Mouse (Mus musculus) intestine, embryonic 16.5 days (tissue): Measurements from ENCODE around the gene Tbcel. TPM values are rescaled to one million over a fixed set of nuclear protein-coding genes. Genes with fewer than 3 reads are reported as not detected.
A peak's percentile ranks its signal among the peaks of the same experiment; 100 is the strongest.

Source experiments
- ATAC-seq: fragments of 200-750 bp; cut with Nextera tagmentation; 2 replicates; pipeline ENCODE4 v1.8.0; 2017; ENCODE audit warnings: moderate TSS enrichment, moderate library complexity
- H3K27ac ChIP-seq: fragments of 300-500 bp; sonication (generic); 2 replicates; pipeline ENCODE4 v1.5.1; 2014; ENCODE audit warnings: mild to moderate bottlenecking, low read length
- H3K27me3 ChIP-seq: fragments of 300-500 bp; sonication (generic); replicated peaks from 2 replicates; pipeline ENCODE4 v1.6.1; 2014; ENCODE audit warnings: low read length, control low read depth, mixed read lengths; ENCODE audit not compliant: control insufficient read depth, insufficient read depth
- H3K36me3 ChIP-seq: fragments of 300-500 bp; sonication (generic); 2 replicates; pipeline ENCODE4 v1.6.1; 2014; ENCODE audit warnings: low read length, control low read depth; ENCODE audit not compliant: control insufficient read depth, insufficient read depth
- H3K4me1 ChIP-seq: fragments of 300-500 bp; sonication (generic); 2 replicates; pipeline ENCODE4 v1.6.1; 2014; ENCODE audit warnings: low read length, control low read depth, mixed read lengths; ENCODE audit not compliant: control insufficient read depth, insufficient read depth
- H3K4me2 ChIP-seq: fragments of 300-500 bp; sonication (generic); 2 replicates; pipeline ENCODE4 v1.6.1; 2014; ENCODE audit warnings: low read depth, low read length, control low read depth
- H3K4me3 ChIP-seq: fragments of 300-500 bp; sonication (generic); 2 replicates; pipeline ENCODE4 v1.5.1; 2014; ENCODE audit warnings: mild to moderate bottlenecking, low read length
- H3K9ac ChIP-seq: fragments of 300-500 bp; sonication (generic); 2 replicates; pipeline ENCODE4 v1.6.1; 2014; ENCODE audit warnings: low read depth, low read length
- H3K9me3 ChIP-seq: fragments of 300-500 bp; sonication (generic); 2 replicates; pipeline ENCODE4 v1.6.1; 2016; ENCODE audit warnings: low read length, control low read depth; ENCODE audit not compliant: control insufficient read depth
- WGBS: fragments of 180-500 bp; shearing (Covaris S2); extraction: QIAGEN DNeasy Blood & Tissue Kit; methylation state at CpG from one replicate; pipeline ENCODE4 v1.1.7; 2014; 5-methylcytosine and 5-hydroxymethylcytosine counted together
- polyA plus RNA-seq: library from polyadenylated mRNA; unstranded; fragments of >200 nt; fragmentation: Nextera tagmentation; extraction: Ambion mirVana; gene quantifications from 2 replicates; pipeline ENCODE4 v1.2.1, GENCODE M21; 2015

The Tbcel gene
- polyA plus RNA-seq, 1 experiment from 2014 or later = 5.1 TPM

DNA sequence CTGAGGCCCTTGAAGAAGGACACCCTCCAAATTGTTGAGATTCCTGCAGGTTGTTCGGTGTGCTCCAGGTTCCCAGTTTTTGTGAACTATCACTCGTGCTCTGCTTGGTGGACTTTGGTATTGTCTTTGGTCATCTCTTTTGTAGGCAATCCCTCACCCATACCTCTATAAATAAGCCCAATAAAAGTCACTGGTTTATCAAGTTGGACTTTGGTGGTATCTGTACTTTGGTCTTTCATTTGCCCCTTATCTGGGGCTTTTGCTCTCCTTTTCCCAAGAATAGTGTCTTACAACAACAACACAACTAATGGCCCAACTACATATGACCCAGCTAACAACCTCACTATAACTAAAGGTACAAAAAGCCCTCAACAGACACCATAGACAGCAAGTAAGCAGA, 66.4 kb downstream of the Tbcel start:
- peaks cover 8% of the 10 kb centered on the region; the same call in 1 of the 2 replicates for H3K36me3 ChIP-seq

DNA sequence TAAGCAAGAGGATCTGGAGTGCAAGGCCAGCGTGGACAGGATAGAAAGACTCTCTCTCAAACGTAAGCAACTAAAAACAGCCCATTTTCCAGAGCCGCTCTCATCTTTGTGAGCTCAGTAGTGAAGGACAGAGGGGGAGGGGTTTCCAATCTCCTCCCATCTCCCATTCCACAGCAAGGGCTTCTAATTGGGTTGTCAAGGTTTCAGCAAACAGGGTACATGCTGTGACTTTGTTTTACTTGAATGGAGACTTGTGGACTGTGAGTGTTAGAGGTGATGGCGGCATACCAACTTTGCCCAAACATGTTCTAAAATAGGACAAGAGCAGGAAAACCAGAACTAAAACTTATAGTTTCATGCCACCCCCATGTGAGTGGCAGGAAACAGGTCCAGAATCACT, 68.2 kb downstream of the Tbcel start:
- Histone ChIP-seq H3K4me3 (no peak overlapping the region), H3K27ac (no peak overlapping the region), H3K9me3 (no peaks in the 10 kb centered on the region), H3K9ac (no peak overlapping the region), H3K36me3 (peaks cover 6% of the 10 kb centered on the region; the same call in 1 of the 2 replicates), H3K4me2 (no peak overlapping the region), H3K4me1 (no peaks in the 10 kb centered on the region), H3K27me3 (no peaks in the 10 kb centered on the region)
- ATAC-seq = no peak
- 75% methylated on average over 4 of the region's 4 CpGs for WGBS

More for the DNA sequence above, 66.4 kb downstream of the Tbcel start:
- Histone ChIP-seq H3K27ac (peak overlapping the region; percentile 60; the same call in 1 of the 2 replicates), H3K4me2 (no peak overlapping the region), H3K9ac (no peak overlapping the region), H3K4me3 (no peak overlapping the region), H3K27me3 (no peaks in the 10 kb centered on the region), H3K9me3 (no peaks in the 10 kb centered on the region), H3K4me1 (no peaks in the 10 kb centered on the region)
- WGBS = 58% methylated on average over 2 of the region's 2 CpGs
- peak; percentile 87 for ATAC-seq

DNA sequence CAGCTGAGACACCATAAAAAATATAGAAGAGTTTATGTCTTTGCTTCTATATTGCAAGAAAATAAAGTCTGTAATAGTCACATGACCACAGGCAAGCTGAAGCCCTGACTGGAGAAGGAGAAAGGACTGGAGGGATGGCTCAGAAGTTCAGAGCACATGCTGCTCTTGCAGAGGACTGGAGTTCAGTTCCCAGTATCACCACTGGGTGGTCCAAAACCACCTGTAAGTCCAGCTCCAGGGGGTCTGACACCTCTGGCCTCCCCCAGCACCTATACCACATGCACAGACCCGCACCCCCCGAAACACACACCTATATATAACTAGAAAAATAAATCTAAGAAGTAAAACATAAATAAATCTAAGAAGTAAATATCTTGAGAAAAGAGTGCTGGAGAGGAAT, 75.5 kb downstream of the Tbcel start:
- ATAC-seq = no peak
- no peak overlapping the region for H3K4me2 ChIP-seq
- no peaks in the 10 kb centered on the region for H3K27me3 ChIP-seq
- no peak overlapping the region for H3K27ac ChIP-seq
- H3K4me1 ChIP-seq = no peaks in the 10 kb centered on the region
- H3K9ac ChIP-seq = no peak overlapping the region
- H3K36me3 ChIP-seq = no peaks in the 10 kb centered on the region
- 97% methylated on average over 2 of the region's 2 CpGs for WGBS
- H3K9me3 ChIP-seq = no peaks in the 10 kb centered on the region
- H3K4me3 ChIP-seq = no peak overlapping the region

DNA sequence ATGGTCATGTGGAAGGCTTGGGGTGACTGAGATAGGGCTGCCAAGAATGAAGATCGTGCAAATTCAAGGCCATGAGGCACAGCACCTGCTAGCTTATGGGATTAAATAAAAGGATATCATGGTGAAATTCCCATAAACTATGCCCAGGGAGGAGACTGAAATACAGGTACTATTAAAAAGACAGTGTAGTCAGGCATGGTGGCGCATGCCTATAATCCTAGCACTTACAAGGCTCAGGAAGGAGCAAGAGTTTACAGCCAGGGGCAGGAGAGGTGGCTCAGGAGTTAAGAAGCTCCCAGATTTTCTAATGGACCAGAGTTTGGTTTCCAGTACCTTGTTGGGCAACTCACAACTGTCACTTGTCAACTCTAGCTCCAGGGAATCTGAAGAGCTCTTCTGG, 76.0 kb downstream of the Tbcel start:
- Histone ChIP-seq H3K27me3 (no peaks in the 10 kb centered on the region), H3K4me3 (no peak overlapping the region), H3K9me3 (no peaks in the 10 kb centered on the region), H3K27ac (no peak overlapping the region), H3K4me1 (no peaks in the 10 kb centered on the region), H3K36me3 (no peaks in the 10 kb centered on the region), H3K4me2 (no peak overlapping the region), H3K9ac (no peak overlapping the region)
- no peak for ATAC-seq
- 93% methylated on average over 2 of the region's 2 CpGs for WGBS

DNA sequence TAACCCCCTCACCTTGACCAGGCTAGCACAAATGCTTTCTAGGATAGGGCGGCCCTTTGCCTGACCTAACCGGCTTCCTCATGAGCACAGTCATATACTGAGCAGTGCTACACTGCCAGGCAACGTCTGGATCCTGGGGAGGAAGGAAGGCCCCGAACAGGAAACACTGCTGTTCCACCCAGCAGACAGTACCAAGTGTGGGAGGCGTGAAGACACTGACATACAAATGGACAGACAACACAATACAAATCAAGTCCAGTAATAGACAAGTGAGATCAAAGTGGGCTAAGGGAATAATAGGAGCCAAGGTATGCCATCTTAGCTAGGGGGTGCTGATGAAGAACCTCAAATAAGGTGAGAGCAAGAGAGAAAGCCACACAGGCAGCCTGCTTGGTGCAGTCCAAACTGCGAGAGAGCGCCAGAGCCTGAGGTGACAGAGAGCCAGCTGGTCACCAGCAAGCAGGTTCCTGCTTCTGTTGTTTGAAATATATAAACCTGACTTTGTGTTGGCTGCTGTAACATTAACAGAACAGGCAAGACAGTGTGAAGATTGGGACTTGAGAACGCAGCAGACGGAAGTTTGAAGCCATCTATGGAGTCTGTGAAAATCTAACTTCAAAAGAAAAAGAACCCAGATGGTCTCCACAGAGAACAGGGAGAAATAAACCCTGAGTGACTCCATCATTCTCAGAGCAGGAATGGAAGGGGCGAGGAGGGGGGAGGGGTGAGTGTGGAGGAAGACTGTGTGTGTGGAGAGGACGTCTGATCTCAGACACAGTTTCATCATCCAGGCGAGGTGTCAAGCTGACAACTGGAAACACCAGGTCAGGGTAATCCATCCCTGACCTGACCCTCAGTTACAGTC, 79.3 kb downstream of the Tbcel start:
- Histone ChIP-seq H3K27me3 (no peaks in the 10 kb centered on the region), H3K27ac (no peak overlapping the region), H3K36me3 (no peaks in the 10 kb centered on the region), H3K4me3 (no peak overlapping the region), H3K4me1 (no peaks in the 10 kb centered on the region), H3K9me3 (no peaks in the 10 kb centered on the region), H3K9ac (no peak overlapping the region), H3K4me2 (no peak overlapping the region)
- 62% methylated on average over 12 of the region's 12 CpGs for WGBS
- ATAC-seq = peak; percentile 48; the same call in 1 of the 2 replicates

DNA sequence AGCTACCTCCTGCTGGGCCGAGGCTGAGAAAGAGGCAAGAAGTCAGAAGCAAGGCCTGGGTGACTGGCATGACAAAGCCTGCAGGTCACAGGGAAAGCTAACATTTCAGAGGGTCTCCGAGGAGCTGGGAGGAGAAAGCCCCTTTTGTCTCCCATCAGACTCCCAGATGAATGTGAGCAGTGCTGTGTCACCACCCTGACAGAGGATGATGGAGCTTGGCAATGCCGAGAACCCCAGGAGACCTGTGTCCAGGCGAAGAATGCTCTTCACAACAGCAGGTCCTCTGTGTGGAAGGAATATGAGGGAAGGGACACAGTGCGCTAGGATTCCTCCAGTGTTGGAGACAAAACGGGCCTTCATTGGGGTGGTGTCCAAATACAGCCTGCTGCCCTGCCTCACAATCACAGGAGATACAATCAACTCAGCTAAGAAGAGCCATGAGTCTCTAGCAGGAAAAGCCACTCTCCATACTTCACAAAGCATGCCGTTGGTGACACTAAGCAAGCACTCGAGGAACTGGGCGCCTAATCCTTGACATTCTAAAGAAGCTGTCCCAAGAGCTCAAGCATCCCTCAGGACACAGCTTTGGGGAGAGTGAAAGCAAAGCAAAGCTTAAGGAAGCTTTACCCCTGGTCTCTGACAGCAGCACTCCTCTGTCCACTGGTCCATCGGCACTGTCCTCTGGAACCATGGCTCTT, 80.8 kb downstream of the Tbcel start:
- Histone ChIP-seq H3K4me3 (no peak overlapping the region), H3K27me3 (no peaks in the 10 kb centered on the region), H3K9ac (no peak overlapping the region), H3K4me1 (no peaks in the 10 kb centered on the region), H3K27ac (no peak overlapping the region), H3K4me2 (no peak overlapping the region), H3K36me3 (no peaks in the 10 kb centered on the region), H3K9me3 (no peaks in the 10 kb centered on the region)
- 73% methylated on average over 10 of the region's 10 CpGs for WGBS
- ATAC-seq = no peak

DNA sequence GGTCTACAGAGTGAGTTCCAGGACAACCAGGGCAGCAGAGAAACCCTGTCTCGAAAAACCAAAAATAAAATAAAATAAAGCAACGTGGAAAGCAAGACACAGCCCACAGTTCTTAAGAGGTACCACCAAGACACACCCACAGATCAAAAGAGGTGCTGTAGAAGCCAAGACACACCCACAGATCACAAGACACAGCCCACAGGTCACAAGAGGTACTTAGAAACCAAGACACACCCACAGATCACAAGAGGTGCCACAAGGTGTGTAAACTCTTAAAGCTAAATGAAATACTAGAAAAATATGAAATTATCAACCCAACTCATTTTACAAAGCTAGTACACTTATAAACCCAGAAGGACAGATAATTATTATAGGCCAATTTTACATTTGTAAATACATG, 84.0 kb downstream of the Tbcel start:
- H3K4me1 ChIP-seq = no peaks in the 10 kb centered on the region
- peak; percentile 82 for ATAC-seq
- no peaks in the 10 kb centered on the region for H3K36me3 ChIP-seq
- no peak overlapping the region for H3K27ac ChIP-seq
- H3K9ac ChIP-seq = no peak overlapping the region
- no peaks in the 10 kb centered on the region for H3K9me3 ChIP-seq
- WGBS = 71% methylated on average over 2 of the region's 2 CpGs
- H3K27me3 ChIP-seq = no peaks in the 10 kb centered on the region
- no peak overlapping the region for H3K4me2 ChIP-seq
- no peak overlapping the region for H3K4me3 ChIP-seq

DNA sequence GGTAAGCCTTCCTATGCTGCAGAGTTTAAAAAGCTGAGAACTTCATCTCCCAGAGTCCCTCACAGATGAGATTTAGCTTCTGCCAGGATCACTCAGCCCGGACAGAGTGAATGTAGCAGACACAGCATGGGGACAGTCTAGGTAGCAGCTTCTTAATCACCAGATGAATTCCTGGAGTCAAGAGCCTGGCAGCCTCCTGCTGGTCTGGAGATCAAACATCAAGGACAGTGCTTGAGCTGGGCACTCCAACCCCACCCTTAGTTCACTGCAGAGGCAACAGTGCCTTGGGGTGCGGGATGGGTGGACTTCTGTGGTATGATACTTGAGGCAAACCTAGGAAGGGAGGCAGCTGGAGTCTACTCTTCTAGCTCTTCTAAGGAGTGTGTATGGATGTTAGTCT, 87.9 kb downstream of the Tbcel start:
- 77% methylated on average over 2 of the region's 2 CpGs for WGBS
- ATAC-seq = no peak

DNA sequence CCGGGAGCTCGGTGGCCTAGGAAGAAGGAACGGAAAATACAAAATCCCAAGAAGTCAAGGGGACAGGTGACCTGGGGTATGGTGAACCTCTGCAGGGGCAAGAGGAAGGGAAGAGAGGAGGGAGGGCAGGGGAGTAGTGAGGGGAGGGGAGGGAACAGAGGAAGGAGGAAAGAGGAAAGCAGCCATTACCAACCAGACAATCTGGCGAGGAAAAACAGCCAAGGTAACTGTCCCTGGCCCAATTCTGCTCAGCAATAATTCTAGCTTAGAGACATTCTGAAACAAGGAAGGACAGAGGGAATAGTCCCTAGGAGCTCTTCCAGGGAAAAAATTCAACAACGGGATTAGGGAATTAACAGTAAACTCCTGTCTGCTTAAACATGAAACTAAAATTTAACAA, 88.8 kb downstream of the Tbcel start:
- ATAC-seq = no peak
- H3K27me3 ChIP-seq = no peaks in the 10 kb centered on the region
- no peaks in the 10 kb centered on the region for H3K9me3 ChIP-seq
- no peaks in the 10 kb centered on the region for H3K36me3 ChIP-seq
- WGBS = 85% methylated on average over 5 of the region's 5 CpGs
- no peak overlapping the region for H3K27ac ChIP-seq
- no peak overlapping the region for H3K4me3 ChIP-seq
- H3K9ac ChIP-seq = no peak overlapping the region
- no peak overlapping the region for H3K4me2 ChIP-seq
- no peaks in the 10 kb centered on the region for H3K4me1 ChIP-seq

More for the DNA sequence above, 87.9 kb downstream of the Tbcel start:
- Histone ChIP-seq H3K4me3 (no peak overlapping the region), H3K4me1 (no peaks in the 10 kb centered on the region), H3K4me2 (no peak overlapping the region), H3K27ac (no peak overlapping the region), H3K9me3 (no peaks in the 10 kb centered on the region), H3K9ac (no peak overlapping the region), H3K36me3 (no peaks in the 10 kb centered on the region), H3K27me3 (no peaks in the 10 kb centered on the region)
